Mouse (Mus musculus): ENCODE data around the gene Cdc42bpa. TPM values are rescaled to one million over a fixed set of nuclear protein-coding genes. Genes with fewer than 3 reads are reported as not detected.

The Cdc42bpa gene
- polyA plus RNA-seq, 1 experiment from 2014 or later: 13.8 TPM

DNA sequence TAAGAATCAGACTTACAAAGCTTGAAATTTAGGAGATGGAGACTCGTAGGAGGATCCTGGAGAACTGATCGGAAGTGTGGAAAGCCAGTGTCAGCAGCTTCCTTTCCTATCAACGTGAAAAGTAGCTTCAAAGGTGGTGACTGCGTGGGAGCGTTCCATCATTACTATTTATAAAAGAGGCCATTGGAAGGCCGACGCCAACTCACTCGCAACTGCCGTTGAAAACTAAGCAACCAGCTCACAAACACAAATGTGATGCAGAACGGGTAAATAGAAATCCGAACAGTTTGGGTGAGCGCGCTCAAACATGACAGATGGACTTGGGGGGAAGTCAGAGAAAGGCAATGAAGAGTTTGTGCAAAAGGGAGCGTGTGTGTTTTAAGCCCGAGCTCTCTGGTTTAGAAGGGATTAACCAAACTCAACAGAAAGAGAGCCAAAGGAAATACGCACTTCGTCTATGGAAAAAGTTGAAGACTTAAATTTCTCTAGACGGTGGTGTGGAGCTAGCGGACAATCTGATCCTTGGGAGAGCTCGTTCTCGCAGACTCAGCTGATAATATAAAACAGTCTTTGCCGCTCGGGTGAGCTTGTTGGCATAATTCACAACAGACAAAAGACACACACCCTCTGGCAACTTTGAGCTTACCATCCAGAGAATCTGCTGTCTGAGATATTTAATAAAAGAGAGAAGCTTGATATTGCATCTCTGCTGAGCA lies 20.0 kb upstream of the Cdc42bpa start:
- WGBS (ENCODE audit: insufficient replicate concordance): 77% methylated on average over 23 of the region's 23 CpGs
- Histone ChIP-seq H3K36me3 (no peaks in the 10 kb centered on the region), H3K4me2 (no peak overlapping the region), H3K4me1 (no peaks in the 10 kb centered on the region), H3K27ac (no peak overlapping the region), H3K4me3 (no peak overlapping the region), H3K9ac (no peak overlapping the region), H3K9me3 (replicated peaks) (no peaks in the 10 kb centered on the region), H3K27me3 (replicated peaks) (no peaks in the 10 kb centered on the region; the same call in 1 of the 2 replicates)
- no peak for ATAC-seq

DNA sequence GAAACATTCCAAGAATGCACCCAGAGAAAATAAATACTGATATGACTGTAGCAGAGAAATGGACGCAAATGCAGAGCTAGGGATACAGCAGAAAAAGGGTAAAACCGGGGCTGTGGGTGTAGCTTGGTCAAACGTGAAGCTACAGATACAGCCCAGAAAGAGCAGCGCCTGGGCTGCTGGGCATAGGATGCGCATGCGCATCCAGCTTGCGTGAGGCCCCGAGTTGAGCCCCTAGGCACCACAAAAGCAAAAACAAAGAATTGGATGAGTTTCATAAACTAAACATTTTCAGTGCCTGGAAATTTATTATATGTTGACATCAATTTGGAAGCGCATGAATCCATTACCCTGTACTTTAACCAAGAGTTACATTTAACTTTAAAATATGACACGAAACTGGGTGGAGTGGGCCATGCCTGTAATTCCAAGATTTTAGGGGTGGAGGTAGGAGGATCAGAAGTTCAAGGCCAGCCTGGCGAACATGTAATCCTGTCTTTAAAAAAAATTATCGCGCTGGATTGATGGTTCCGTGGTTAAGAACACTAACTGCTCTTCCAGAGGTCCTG lies 19.4 kb upstream of the Cdc42bpa start:
- no peaks in the 10 kb centered on the region for H3K9me3 ChIP-seq (replicated peaks)
- H3K27me3 ChIP-seq (replicated peaks): no peaks in the 10 kb centered on the region
- H3K27ac ChIP-seq: no peak overlapping the region
- no peaks in the 10 kb centered on the region for H3K4me1 ChIP-seq
- no peak overlapping the region for H3K4me3 ChIP-seq
- H3K36me3 ChIP-seq: no peaks in the 10 kb centered on the region
- H3K9ac ChIP-seq: no peak overlapping the region
- ATAC-seq: no peak
- no peak overlapping the region for H3K4me2 ChIP-seq
- WGBS (ENCODE audit: insufficient replicate concordance): 79% methylated on average over 14 of the region's 14 CpGs

DNA sequence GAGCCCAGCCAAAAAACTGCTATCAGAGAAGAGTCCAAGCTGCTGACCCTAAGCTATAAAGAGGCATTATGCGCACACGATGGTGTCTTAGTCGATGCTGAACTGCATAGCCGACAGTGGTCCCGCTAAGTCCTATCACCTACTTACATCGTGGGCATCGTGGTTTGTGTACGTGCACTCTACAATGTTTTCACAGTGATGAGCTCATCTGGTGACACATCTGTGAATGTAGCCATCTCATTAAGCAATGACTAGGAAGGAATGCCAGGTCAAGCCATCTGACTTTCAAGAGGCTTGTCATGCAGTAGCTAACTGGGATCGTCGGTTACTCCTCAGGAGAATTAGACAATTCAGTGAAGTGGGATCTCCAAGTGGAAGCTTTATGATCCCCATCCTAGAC lies 15.3 kb upstream of the Cdc42bpa start:
- WGBS (ENCODE audit: insufficient replicate concordance): 80% methylated on average over 10 of the region's 10 CpGs
- no peaks in the 10 kb centered on the region for H3K9me3 ChIP-seq (replicated peaks)
- H3K4me1 ChIP-seq: no peaks in the 10 kb centered on the region
- no peaks in the 10 kb centered on the region for H3K36me3 ChIP-seq
- ATAC-seq: no peak
- H3K4me2 ChIP-seq: no peak overlapping the region
- H3K9ac ChIP-seq: no peak overlapping the region
- no peak overlapping the region for H3K27ac ChIP-seq
- no peak overlapping the region for H3K4me3 ChIP-seq
- H3K27me3 ChIP-seq (replicated peaks): 0 out of 2 replicates have a peak, but pooled peaks cover 2% of the 10 kb centered on the region

DNA sequence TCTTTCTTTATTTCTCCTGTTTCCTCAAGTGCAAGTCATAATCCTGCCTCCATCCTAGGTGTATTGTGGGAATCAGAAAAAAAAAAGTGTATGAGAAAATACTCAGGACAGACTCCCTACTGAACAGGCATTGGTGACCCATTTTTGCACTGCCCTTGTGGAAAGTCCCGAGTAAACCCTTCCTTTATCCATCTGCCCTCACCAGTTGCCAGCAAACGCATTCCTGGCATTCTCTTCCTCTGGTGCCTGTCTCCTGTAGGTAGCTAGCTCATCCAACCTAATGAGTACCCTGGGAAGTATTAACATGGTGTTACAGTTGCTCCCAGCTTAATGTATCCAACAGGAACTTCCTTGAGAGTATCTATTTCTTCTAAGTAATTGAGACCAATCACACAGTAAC lies 13.7 kb upstream of the Cdc42bpa start:
- no peak overlapping the region for H3K4me3 ChIP-seq
- no peak overlapping the region for H3K4me2 ChIP-seq
- ATAC-seq: no peak
- H3K27ac ChIP-seq: no peak overlapping the region
- H3K36me3 ChIP-seq: no peaks in the 10 kb centered on the region
- WGBS (ENCODE audit: insufficient replicate concordance): 38% methylated on average over 2 of the region's 2 CpGs
- 0 out of 2 replicates have a peak, but pooled peaks cover 2% of the 10 kb centered on the region for H3K27me3 ChIP-seq (replicated peaks)
- no peaks in the 10 kb centered on the region for H3K4me1 ChIP-seq
- no peak overlapping the region for H3K9ac ChIP-seq
- no peaks in the 10 kb centered on the region for H3K9me3 ChIP-seq (replicated peaks)

DNA sequence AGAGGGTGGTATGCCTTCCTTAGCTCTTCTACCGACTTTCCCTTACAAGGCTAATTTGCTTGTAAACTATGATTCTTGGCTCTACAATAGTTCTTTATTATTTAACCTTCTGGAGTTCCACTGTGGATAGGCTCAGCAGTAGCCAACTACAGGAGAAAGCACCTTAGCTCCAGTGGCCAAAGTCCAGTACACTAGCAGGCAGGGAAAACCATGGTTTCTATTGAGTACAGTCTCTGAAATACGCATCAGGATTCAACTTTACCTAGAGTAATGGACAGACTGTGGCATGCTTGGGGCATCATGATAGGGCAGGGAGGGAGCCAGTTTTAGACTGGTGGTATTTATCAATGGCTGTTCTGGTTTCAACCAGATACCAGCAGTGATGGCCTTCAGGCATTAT lies 12.6 kb upstream of the Cdc42bpa start:
- no peaks in the 10 kb centered on the region for H3K4me1 ChIP-seq
- ATAC-seq: no peak
- WGBS (ENCODE audit: insufficient replicate concordance): 76% methylated on average over 2 of the region's 2 CpGs

DNA sequence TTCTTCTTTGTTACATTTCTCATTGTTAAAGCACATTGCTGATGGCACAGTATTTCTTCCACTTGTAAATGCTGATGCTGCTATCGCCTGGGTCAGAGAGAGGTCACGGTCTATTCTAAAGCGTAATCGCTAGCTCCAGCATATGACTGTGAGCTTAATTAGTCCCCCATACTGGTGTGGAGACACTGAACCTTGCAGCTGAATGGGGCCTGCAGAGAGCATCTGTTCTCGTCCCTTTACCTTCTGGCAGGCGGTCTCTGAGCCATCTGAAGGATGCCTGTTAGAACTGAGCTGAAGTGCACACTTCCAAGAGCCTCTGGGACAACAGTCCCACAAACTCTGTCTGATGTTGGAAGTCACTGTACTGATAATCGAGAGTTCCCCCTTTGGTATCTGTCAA lies 8.7 kb upstream of the Cdc42bpa start:
- no peaks in the 10 kb centered on the region for H3K4me1 ChIP-seq
- H3K27ac ChIP-seq: no peak overlapping the region
- 69% methylated on average over 7 of the region's 7 CpGs for WGBS (ENCODE audit: insufficient replicate concordance)
- no peak for ATAC-seq
- no peak overlapping the region for H3K4me2 ChIP-seq
- no peak overlapping the region for H3K4me3 ChIP-seq
- no peak overlapping the region for H3K9ac ChIP-seq
- H3K36me3 ChIP-seq: no peaks in the 10 kb centered on the region
- peaks cover 9% of the 10 kb centered on the region; the same call in 1 of the 2 replicates for H3K27me3 ChIP-seq (replicated peaks)
- no peaks in the 10 kb centered on the region for H3K9me3 ChIP-seq (replicated peaks)

More for the DNA sequence above, 12.6 kb upstream of the Cdc42bpa start:
- H3K9me3 ChIP-seq (replicated peaks): no peaks in the 10 kb centered on the region
- no peak overlapping the region for H3K9ac ChIP-seq
- H3K36me3 ChIP-seq: no peaks in the 10 kb centered on the region
- no peak overlapping the region for H3K4me2 ChIP-seq
- no peak overlapping the region for H3K4me3 ChIP-seq
- H3K27me3 ChIP-seq (replicated peaks): 0 out of 2 replicates have a peak, but pooled peaks cover 2% of the 10 kb centered on the region
- no peak overlapping the region for H3K27ac ChIP-seq

DNA sequence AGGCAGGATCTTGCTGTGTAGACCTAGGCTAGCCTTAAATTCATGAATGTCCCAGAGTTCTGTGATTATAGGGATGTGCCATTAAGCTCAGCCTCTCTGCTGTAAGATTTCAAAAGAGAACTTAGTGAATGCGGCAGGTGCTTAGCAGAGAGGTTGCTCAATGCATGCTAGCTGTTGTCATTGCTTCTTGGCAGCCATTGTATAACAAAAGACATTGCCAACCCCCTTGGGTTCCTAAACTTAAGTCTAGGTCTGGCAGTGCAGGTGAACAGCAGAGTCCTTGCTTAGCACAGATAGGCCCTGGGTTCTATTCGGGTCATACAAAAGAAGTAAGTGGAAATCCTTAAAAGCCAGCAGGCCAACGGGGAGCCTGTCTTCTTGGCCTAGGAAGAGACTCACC lies 7.0 kb upstream of the Cdc42bpa start:
- no peak overlapping the region for H3K9ac ChIP-seq
- no peak overlapping the region for H3K4me2 ChIP-seq
- H3K36me3 ChIP-seq: no peaks in the 10 kb centered on the region
- 64% methylated on average over 3 of the region's 3 CpGs for whole genome bisulfite sequencing (ENCODE audit: insufficient replicate concordance)
- peaks cover 9% of the 10 kb centered on the region; the same call in 1 of the 2 replicates for H3K27me3 ChIP-seq (replicated peaks)
- H3K4me3 ChIP-seq: no peak overlapping the region
- H3K27ac ChIP-seq: no peak overlapping the region
- no peaks in the 10 kb centered on the region for H3K9me3 ChIP-seq (replicated peaks)
- ATAC-seq: no peak
- H3K4me1 ChIP-seq: no peaks in the 10 kb centered on the region

DNA sequence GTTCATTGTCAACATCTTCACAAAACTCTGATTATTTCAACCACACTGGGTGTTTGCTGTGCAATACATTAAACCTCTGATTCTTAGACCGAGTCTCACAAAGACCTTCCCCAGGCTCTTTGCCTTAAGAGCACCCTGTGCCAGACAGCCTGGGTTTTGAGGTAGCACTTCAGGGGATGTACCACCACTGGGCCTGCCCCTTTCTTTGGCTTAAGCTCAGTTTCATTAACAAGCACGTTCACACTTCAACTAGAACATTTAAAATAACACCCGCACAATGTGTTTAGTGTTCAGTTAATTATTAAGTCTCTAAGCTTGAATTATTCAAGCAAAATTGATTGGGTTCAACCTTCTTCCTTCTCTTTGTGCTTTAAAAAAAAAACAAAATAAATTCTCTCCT lies 2.8 kb upstream of the Cdc42bpa start:
- no peak for ATAC-seq
- Histone ChIP-seq H3K27me3 (replicated peaks) (peaks cover 6% of the 10 kb centered on the region; the same call in 1 of the 2 replicates), H3K9me3 (replicated peaks) (no peaks in the 10 kb centered on the region), H3K4me1 (peaks cover 20% of the 10 kb centered on the region), H3K4me3 (no peak overlapping the region), H3K4me2 (no peak overlapping the region), H3K9ac (no peak overlapping the region), H3K36me3 (no peaks in the 10 kb centered on the region), H3K27ac (no peak overlapping the region)
- 62% methylated on average over 3 of the region's 3 CpGs for WGBS (ENCODE audit: insufficient replicate concordance)

DNA sequence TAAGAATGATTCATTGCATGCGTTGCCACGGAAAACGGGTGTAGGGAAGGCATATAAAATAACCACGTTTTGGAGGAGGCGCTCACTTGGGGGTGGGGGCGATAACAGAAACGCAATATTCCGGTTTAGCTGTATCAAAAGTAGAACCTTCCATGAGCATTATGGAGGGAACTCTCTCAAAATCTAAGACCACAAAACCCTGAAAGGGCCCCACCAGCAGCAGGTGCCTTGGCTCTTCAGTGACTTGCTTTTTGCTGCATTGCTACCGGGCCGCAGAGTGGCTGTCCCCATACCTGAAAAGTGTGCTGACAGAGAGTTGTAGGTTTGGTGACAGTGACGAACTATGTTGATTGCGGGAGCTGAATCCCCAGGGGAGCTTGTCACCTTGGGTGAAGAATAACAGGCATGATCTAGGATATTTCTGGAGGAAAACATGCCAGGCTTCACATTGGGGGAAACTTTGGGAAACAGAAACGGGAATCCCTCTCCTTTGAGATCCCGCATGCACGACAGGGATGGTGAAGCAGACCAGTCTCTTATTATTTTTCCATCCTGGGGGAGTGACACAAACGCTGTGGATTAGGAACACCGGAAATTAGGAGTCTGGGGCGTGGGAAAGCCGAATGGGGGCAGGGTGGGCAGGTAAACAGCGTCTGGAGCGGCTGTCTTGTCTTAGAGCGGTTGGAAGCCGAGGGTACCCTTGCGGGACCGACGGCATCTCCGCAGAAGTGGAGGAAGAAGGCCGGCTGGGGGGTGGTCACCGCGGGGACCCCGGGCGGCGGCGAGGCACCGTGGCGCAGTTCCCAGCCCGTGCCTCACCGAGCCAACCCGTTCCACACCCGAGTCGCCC lies 1.2 kb upstream of the Cdc42bpa start:
- Histone ChIP-seq H3K4me2 (peak overlapping the region; percentile 90), H3K27me3 (replicated peaks) (peaks cover 5% of the 10 kb centered on the region; the same call in 1 of the 2 replicates), H3K4me3 (peak overlapping the region; percentile 91), H3K9me3 (replicated peaks) (no peaks in the 10 kb centered on the region), H3K4me1 (peaks cover 32% of the 10 kb centered on the region), H3K9ac (peak overlapping the region; percentile 96), H3K27ac (peak overlapping the region; percentile 96), H3K36me3 (no peaks in the 10 kb centered on the region)
- peak; percentile 7 for ATAC-seq
- 10% methylated on average over 41 of the region's 41 CpGs for WGBS (ENCODE audit: insufficient replicate concordance)

DNA sequence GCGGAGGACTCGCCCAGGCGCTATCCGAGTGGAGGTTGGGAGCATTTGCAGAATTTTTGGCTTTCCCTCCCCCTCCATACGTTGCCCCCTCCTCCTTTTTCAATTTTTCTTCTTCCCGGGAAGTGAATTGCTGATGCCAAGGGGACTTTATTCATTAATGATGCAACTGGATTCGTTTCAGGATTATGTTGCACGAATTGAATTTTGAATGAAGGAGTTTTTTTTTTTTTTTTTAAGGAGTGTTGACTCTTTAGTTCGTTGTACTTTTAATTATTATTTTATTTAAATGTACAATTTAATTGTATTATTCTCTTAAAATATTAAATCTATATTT lies 238 bp downstream of the Cdc42bpa start:
- WGBS (ENCODE audit: insufficient replicate concordance): 0% methylated on average over 9 of the region's 9 CpGs

DNA sequence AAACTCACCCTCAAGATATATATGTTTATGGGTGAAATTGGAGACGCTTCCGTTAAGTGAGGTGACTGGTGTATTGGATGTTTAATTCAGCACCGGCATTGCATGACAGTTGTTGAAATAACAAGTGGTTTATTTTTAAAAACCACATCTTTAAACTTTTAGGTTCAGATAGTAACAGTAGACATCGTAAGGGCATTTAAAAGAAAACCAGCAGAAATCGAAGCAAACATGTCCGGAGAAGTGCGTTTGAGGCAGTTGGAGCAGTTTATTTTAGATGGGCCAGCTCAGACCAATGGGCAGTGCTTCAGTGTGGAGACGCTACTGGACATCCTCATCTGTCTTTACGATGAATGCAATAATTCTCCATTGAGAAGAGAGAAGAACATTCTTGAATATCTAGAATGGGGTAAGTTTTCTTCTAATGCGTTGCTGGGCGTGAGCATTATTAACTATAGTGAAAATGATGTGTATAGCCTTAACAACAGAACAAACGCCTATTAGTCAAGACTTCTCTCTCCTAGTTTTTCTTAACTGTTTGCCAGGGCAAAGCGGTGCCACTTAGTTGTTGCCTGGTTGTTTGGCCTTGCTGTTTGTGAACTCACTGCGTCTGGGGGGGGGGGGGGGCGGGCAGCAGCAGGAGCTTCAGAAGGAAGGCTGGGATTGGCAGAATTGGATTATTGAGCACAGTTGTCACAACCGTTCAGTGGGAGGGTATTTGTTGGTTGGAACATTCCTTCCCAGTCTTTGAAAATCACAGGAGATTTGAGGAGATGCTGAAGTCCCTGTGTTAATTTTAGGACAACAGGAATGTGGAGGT lies 818 bp downstream of the Cdc42bpa start:
- Histone ChIP-seq H3K36me3 (no peaks in the 10 kb centered on the region), H3K9me3 (replicated peaks) (no peaks in the 10 kb centered on the region), H3K27ac (peak overlapping the region; percentile 71), H3K4me2 (peak overlapping the region; percentile 90), H3K9ac (peak overlapping the region; percentile 96), H3K4me3 (peak overlapping the region; percentile 91), H3K4me1 (peaks cover 35% of the 10 kb centered on the region), H3K27me3 (replicated peaks) (no peaks in the 10 kb centered on the region; the same call in 1 of the 2 replicates)
- no peak for ATAC-seq
- 2% methylated on average over 16 of the region's 16 CpGs for WGBS (ENCODE audit: insufficient replicate concordance)

More for the DNA sequence above, 238 bp downstream of the Cdc42bpa start:
- Histone ChIP-seq H3K4me1 (peaks cover 35% of the 10 kb centered on the region), H3K27ac (peak overlapping the region; percentile 96), H3K9me3 (replicated peaks) (no peaks in the 10 kb centered on the region), H3K9ac (peak overlapping the region; percentile 96), H3K27me3 (replicated peaks) (no peaks in the 10 kb centered on the region; the same call in 1 of the 2 replicates), H3K4me3 (peak overlapping the region; percentile 91), H3K36me3 (no peaks in the 10 kb centered on the region), H3K4me2 (peak overlapping the region; percentile 90)
- no peak for ATAC-seq

All from liver, embryonic 12.5 days (tissue).